Mouse (Mus musculus) kidney, adult 2 months (tissue): ENCODE measurements around the gene Whrn.

Experiments
- CTCF ChIP-seq: fragments of 200-500 bp; conservative IDR thresholded peaks from 2 replicates; pipeline ENCODE4 v1.5.1; 2011; ENCODE audit warnings: low read depth, mild to moderate bottlenecking, control low read depth, low read length, moderate library complexity, mixed read lengths; ENCODE audit not compliant: insufficient read depth, insufficient read length
- POLR2A ChIP-seq: fragments of 200-500 bp; IDR thresholded peaks from one replicate; pipeline ENCODE4 v1.6.1; 2011; ENCODE audit warnings: low read depth, low read length, control low read depth

GRCm38 (mm10) chr4:63382676-63383369, 113.0 kb downstream of the Whrn start:
- TF ChIP-seq CTCF: no peak
- TF ChIP-seq POLR2A: no peak
